Mouse (Mus musculus) brain, embryonic 14.5 days (tissue): ENCODE measurements around the gene Lrrc51.

Source experiments
- CTCF ChIP-seq: fragments of 200-500 bp; IDR thresholded peaks from 2 replicates; pipeline ENCODE4 v1.5.1; 2012; ENCODE audit warnings: inconsistent platforms, mild to moderate bottlenecking, moderate library complexity, borderline replicate concordance; ENCODE audit not compliant: insufficient read depth, insufficient read length; ENCODE audit errors: extremely low read depth
- POLR2A ChIP-seq: fragments of 200-500 bp; IDR thresholded peaks from 2 replicates; pipeline ENCODE4 v1.6.1; 2012; ENCODE audit warnings: mild to moderate bottlenecking, inconsistent platforms, borderline replicate concordance; ENCODE audit not compliant: poor library complexity, insufficient read depth, insufficient read length, severe bottlenecking; ENCODE audit errors: extremely low read depth

GRCm38 (mm10) chr7:101970429-101970775, 36.7 kb upstream of the Lrrc51 start:
- TF ChIP-seq CTCF (no peak), POLR2A (no peak)
